Mouse (Mus musculus) gastrocnemius, adult 18-20 months (tissue): ENCODE results near the gene Hk1. TPM values are rescaled to one million over a fixed set of nuclear protein-coding genes. Genes with fewer than 3 reads are reported as not detected.
A peak's percentile ranks its signal among the peaks of the same experiment; 100 is the strongest.

Experiments
- DNase-seq: peaks from one replicate; pipeline ENCODE4 v3.0.0; 2021; ENCODE audit warnings: low spot score
- total RNA-seq, 2 experiments: library from RNA; stranded (reverse); gene quantifications; 2 replicates each; pipeline ENCODE4 v1.2.3; 2021

The Hk1 gene
- total RNA-seq, 2 experiments from 2014 or later: 4.7 to 7.2 TPM

- DNase-seq: no peak
Observed at GRCm38 (mm10) chr10:62321457-62321856, 58.3 kb downstream of the Hk1 start.

GRCm38 (mm10) chr10:62320402-62320978 lies 59.2 kb downstream of the Hk1 start:
- no peak for DNase-seq

- DNase-seq: no peak
Observed at GRCm38 (mm10) chr10:62319154-62319553, 60.6 kb downstream of the Hk1 start.

- no peak for DNase-seq
Observed at GRCm38 (mm10) chr10:62316467-62316866, 63.2 kb downstream of the Hk1 start.

- peak; percentile 13 for DNase-seq
Observed at GRCm38 (mm10) chr10:62313885-62314424, 65.8 kb downstream of the Hk1 start.

GRCm38 (mm10) chr10:62313140-62313539 lies 66.6 kb downstream of the Hk1 start:
- DNase-seq: no peak

- peak; percentile 48 for DNase-seq
Observed at GRCm38 (mm10) chr10:62311464-62311863, 68.2 kb downstream of the Hk1 start.

- no peak for DNase-seq
Observed at GRCm38 (mm10) chr10:62310259-62311039, 69.3 kb downstream of the Hk1 start.

GRCm38 (mm10) chr10:62309593-62309992 lies 70.1 kb downstream of the Hk1 start:
- DNase-seq: no peak

GRCm38 (mm10) chr10:62308896-62309491 lies 70.7 kb downstream of the Hk1 start:
- DNase-seq: no peak

- no peak for DNase-seq
Observed at GRCm38 (mm10) chr10:62306483-62306882, 73.2 kb downstream of the Hk1 start.

- no peak for DNase-seq
Observed at GRCm38 (mm10) chr10:62305090-62305489, 74.6 kb downstream of the Hk1 start.

GRCm38 (mm10) chr10:62300006-62300827 lies 79.5 kb downstream of the Hk1 start:
- peak; percentile 57 for DNase-seq

GRCm38 (mm10) chr10:62296086-62296872 lies 83.4 kb downstream of the Hk1 start:
- no peak for DNase-seq

- no peak for DNase-seq
Observed at GRCm38 (mm10) chr10:62294112-62294511, 85.6 kb downstream of the Hk1 start.

- DNase-seq: no peak
Observed at GRCm38 (mm10) chr10:62287460-62288124, 92.1 kb downstream of the Hk1 start.

- no peak for DNase-seq
Observed at GRCm38 (mm10) chr10:62283206-62283792, 96.4 kb downstream of the Hk1 start.

GRCm38 (mm10) chr10:62282782-62283181 lies 96.9 kb downstream of the Hk1 start:
- no peak for DNase-seq

GRCm38 (mm10) chr10:62279671-62280070 lies 100.0 kb downstream of the Hk1 start:
- DNase-seq: no peak

- no peak for DNase-seq
Observed at GRCm38 (mm10) chr10:62279066-62279465, 100.6 kb downstream of the Hk1 start.
